In genomic region chr4:150568318-150569134, GRCm38 (mm10) we compare ENCODE assay signal across 7 mouse cellular contexts.
DNase-seq lines count a peak whose midpoint lies in the region; ATAC-seq lines count a peak whose summit lies in the region.

No protein-coding gene starts in this region.

- peak overlapping the region; percentile 75 for H3K4me2 ChIP-seq in hindbrain, embryonic 12.5 days (replicated peaks)
- peak overlapping the region; percentile 65 for H3K4me2 ChIP-seq in limb, embryonic 15.5 days

- peak; percentile 52 for DNase-seq in ES-CJ7 (ENCODE audit: low read depth, low spot score)
- peak; percentile 74 for DNase-seq in naive thymus-derived CD4-positive, alpha-beta T cell, adult 2 months (ENCODE audit: low read depth)
- no peak for DNase-seq in gastrocnemius, postnatal 14 days
- DNase-seq in right cerebral cortex, postnatal 4 days = no peak

- peak overlapping the region; percentile 89 for H3K9ac ChIP-seq in hindbrain, embryonic 12.5 days
- peak overlapping the region; percentile 95; the same call in 1 of the 2 replicates for H3K9ac ChIP-seq in limb, embryonic 15.5 days

- H3K27ac ChIP-seq in brown adipose tissue, adult 24 weeks (replicated peaks; ENCODE audit: low read depth, low read length) = peak overlapping the region; percentile 95
- peak overlapping the region; percentile 88 for H3K27ac ChIP-seq in hindbrain, embryonic 12.5 days
- peak overlapping the region; percentile 91 for H3K27ac ChIP-seq in limb, embryonic 15.5 days

- H3K4me3 ChIP-seq in brown adipose tissue, adult 24 weeks (ENCODE audit: insufficient read depth, low read depth, low read length) = peak overlapping the region; percentile 99
- peak overlapping the region; percentile 68 for H3K4me3 ChIP-seq in hindbrain, embryonic 12.5 days
- peak overlapping the region; percentile 88 for H3K4me3 ChIP-seq in limb, embryonic 15.5 days

- H3K4me1 ChIP-seq in brown adipose tissue, adult 24 weeks (ENCODE audit: control insufficient read depth, insufficient read depth, insufficient read length, low read length) = peaks cover 16% of the 10 kb centered on the region
- H3K4me1 ChIP-seq in hindbrain, embryonic 12.5 days = peaks cover 40% of the 10 kb centered on the region
- peaks cover 37% of the 10 kb centered on the region for H3K4me1 ChIP-seq in limb, embryonic 15.5 days

- H3K9me3 ChIP-seq in hindbrain, embryonic 12.5 days (replicated peaks) = no peaks in the 10 kb centered on the region
- H3K9me3 ChIP-seq in limb, embryonic 15.5 days = no peaks in the 10 kb centered on the region

- peaks cover 7% of the 10 kb centered on the region; the same call in 1 of the 2 replicates for H3K36me3 ChIP-seq in hindbrain, embryonic 12.5 days
- peaks cover 9% of the 10 kb centered on the region for H3K36me3 ChIP-seq in limb, embryonic 15.5 days

- ATAC-seq in hindbrain, embryonic 12.5 days (ENCODE audit: low FRiP score) = no peak
- ATAC-seq in limb, embryonic 15.5 days (ENCODE audit: insufficient number of reproducible peaks, low FRiP score, low TSS enrichment, low read depth) = 0 out of 2 replicates have a peak, but pooled peaks have one; percentile 4

- H3K27me3 ChIP-seq in hindbrain, embryonic 12.5 days = no peaks in the 10 kb centered on the region
- H3K27me3 ChIP-seq in limb, embryonic 15.5 days = no peaks in the 10 kb centered on the region

- 33% methylated on average over 9 of the region's 9 CpGs for WGBS in hindbrain, embryonic 12.5 days
- WGBS in limb, embryonic 15.5 days = 32% methylated on average over 9 of the region's 9 CpGs

- intact Hi-C loops in gastrocnemius, postnatal 14 days (cut with DNase I; ENCODE audit: low total_unique reads) = no loop called here

Comparison
In these comparisons a context has a peak if more than half of its experiments do, and no peak if none do; other contexts are left out.
1. DNase-seq: peak in ES-CJ7 (single experiment) and naive thymus-derived CD4-positive, alpha-beta T cell, adult 2 months (single experiment); none in gastrocnemius, postnatal 14 days (single experiment) and right cerebral cortex, postnatal 4 days (single experiment).
2. Peak in every context shown above with its lines, with median percentiles within 50 percentile points of each other: H3K27ac ChIP-seq and H3K4me3 ChIP-seq.